ENCODE assay signal across 8 mouse cellular contexts in the genomic region with DNA sequence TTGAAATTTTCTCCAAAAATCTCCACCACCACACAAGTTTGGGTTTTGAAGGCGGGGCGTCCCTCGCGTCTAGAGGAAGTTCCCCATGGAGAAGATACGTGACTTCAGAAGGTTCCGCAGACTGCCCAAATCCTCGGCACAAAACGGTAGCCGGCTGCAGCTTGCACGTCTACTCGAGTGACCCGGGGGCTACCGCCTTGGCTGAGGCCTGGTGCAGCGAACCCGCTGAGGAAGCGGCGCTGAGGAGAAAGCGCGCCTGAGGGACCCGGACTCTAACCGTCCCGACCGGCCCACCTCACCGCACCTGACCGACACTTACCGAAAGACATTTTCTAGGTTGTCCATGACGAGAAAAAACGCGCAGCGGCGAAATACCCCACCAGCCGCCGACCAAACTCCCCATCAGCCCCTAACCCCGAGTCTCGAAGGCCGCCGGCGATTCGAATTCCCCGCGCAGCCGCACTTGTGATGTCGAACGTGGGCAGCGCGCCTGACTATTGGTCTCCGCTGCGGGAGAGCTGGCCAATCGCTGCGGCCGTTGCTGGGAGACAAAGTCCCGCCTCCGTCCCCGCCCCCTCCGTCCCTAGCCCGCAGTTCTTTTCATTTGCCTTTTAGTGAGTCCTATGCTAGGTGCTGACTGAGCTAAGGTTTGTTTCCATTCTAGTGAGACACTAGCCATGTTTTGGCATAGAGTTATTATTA. TPM values are rescaled to one million over a fixed set of nuclear protein-coding genes. Genes with fewer than 3 reads are reported as not detected.
DNase-seq lines count a peak whose midpoint lies in the region; ATAC-seq and TF ChIP-seq lines count a peak whose summit lies in the region.

A gene (minus strand): TSS at position 465 of the 702 bp plus-strand sequence.

- under 1% methylated on average over 56 of the region's 56 CpGs for WGBS in forebrain, embryonic 15.5 days
- WGBS in lung, embryonic 14.5 days, result under 1% methylated on average over 56 of the region's 56 CpGs
- WGBS in olfactory bulb, adult 2 months, result under 1% methylated on average over 56 of the region's 56 CpGs
- under 1% methylated on average over 56 of the region's 56 CpGs for WGBS in thymus, adult 2 months

- peak within 1 kb of the TSS; percentile 74 for H3K4me3 ChIP-seq in forebrain, embryonic 15.5 days
- peak within 1 kb of the TSS; percentile 69 for H3K4me3 ChIP-seq in layer of hippocampus, adult 2 months
- peak within 1 kb of the TSS; percentile 78 for H3K4me3 ChIP-seq in lung, embryonic 14.5 days (ENCODE audit: low read depth, low read length)
- H3K4me3 ChIP-seq in olfactory bulb, adult 2 months (ENCODE audit: insufficient read depth, low read depth, low read length), result peak within 1 kb of the TSS; percentile 47
- H3K4me3 ChIP-seq in thymus, adult 2 months (ENCODE audit: control insufficient read depth, insufficient read depth, low read length), result peak within 1 kb of the TSS; percentile 74

- H3K4me1 ChIP-seq in forebrain, embryonic 15.5 days, result peaks cover 20% of the 10 kb centered on the region
- peaks cover 7% of the 10 kb centered on the region for H3K4me1 ChIP-seq in lung, embryonic 14.5 days (ENCODE audit: insufficient read depth)
- H3K4me1 ChIP-seq in olfactory bulb, adult 2 months (ENCODE audit: control insufficient read depth, insufficient read depth, low read length), result peaks cover 4% of the 10 kb centered on the region; the same call in 1 of the 2 replicates
- peaks cover 4% of the 10 kb centered on the region for H3K4me1 ChIP-seq in thymus, adult 2 months (replicated peaks; ENCODE audit: control insufficient read depth, insufficient read depth, low read length)

- H3K4me2 ChIP-seq in forebrain, embryonic 15.5 days (replicated peaks), result peak within 1 kb of the TSS; percentile 84
- H3K4me2 ChIP-seq in lung, embryonic 14.5 days, result peak within 1 kb of the TSS; percentile 75

- peak within 1 kb of the TSS; percentile 41 for H3K27ac ChIP-seq in forebrain, embryonic 15.5 days (replicated peaks)
- H3K27ac ChIP-seq in layer of hippocampus, adult 2 months, result no peak within 1 kb of the TSS
- H3K27ac ChIP-seq in lung, embryonic 14.5 days (ENCODE audit: low read depth), result no peak within 1 kb of the TSS
- no peak within 1 kb of the TSS for H3K27ac ChIP-seq in olfactory bulb, adult 2 months (ENCODE audit: insufficient read depth, low read depth, low read length)
- H3K27ac ChIP-seq in thymus, adult 2 months (ENCODE audit: control insufficient read depth, insufficient read depth, low read length), result no peak within 1 kb of the TSS

- no peak for TF ChIP-seq POLR2A in olfactory bulb, adult 2 months (IDR thresholded peaks at IDR 0.05; ENCODE audit: insufficient read depth, low read depth, low read length)
- TF ChIP-seq POLR2A in thymus, adult 2 months (IDR thresholded peaks at IDR 0.05; ENCODE audit: control insufficient read depth, extremely low read depth, insufficient read depth, low read length, poor library complexity), result no peak

- peak; percentile 31 for TF ChIP-seq CTCF in layer of hippocampus, adult 2 months (conservative IDR thresholded peaks at IDR 0.05)
- no peak for TF ChIP-seq CTCF in lung, embryonic 14.5 days (IDR thresholded peaks at IDR 0.05; ENCODE audit: low read depth)
- no peak for TF ChIP-seq CTCF in olfactory bulb, adult 2 months (IDR thresholded peaks at IDR 0.05; ENCODE audit: insufficient read depth, low read depth, low read length)
- 0 out of 2 replicates have a peak, but pooled peaks have one; percentile 29 for TF ChIP-seq CTCF in thymus, adult 2 months (IDR thresholded peaks at IDR 0.05; ENCODE audit: borderline replicate concordance, control insufficient read depth, extremely low read depth, insufficient read depth, low read length, poor library complexity)

- intact Hi-C loops in heart, postnatal 36 days (cut with DNase I), result no loop called here

- DNase-seq in ES-CJ7 (ENCODE audit: low read depth, low spot score), result peak; percentile 94
- DNase-seq in cerebellum, adult 11 months, result peak; percentile 90
- peak; percentile 89 to 94 for DNase-seq in heart, postnatal 36 days
- peak; percentile 91 to 93 for DNase-seq in layer of hippocampus, adult 2 months (ENCODE audit: low spot score in 2 of 2)
- DNase-seq in lung, embryonic 14.5 days, result peak; percentile 98
- DNase-seq in thymus, adult 2 months, result peak; percentile 92

- H3K9ac ChIP-seq in forebrain, embryonic 15.5 days (replicated peaks), result peak within 1 kb of the TSS; percentile 51
- H3K9ac ChIP-seq in lung, embryonic 14.5 days, result peak within 1 kb of the TSS; percentile 68

- H3K9me3 ChIP-seq in forebrain, embryonic 15.5 days, result no peaks in the 10 kb centered on the region
- H3K9me3 ChIP-seq in lung, embryonic 14.5 days (ENCODE audit: low read depth, low read length), result no peaks in the 10 kb centered on the region

- H3K36me3 ChIP-seq in forebrain, embryonic 15.5 days, result 0 out of 2 replicates have a peak, but pooled peaks cover 4% of the 10 kb centered on the region
- H3K36me3 ChIP-seq in lung, embryonic 14.5 days (ENCODE audit: insufficient read depth), result peaks cover 14% of the 10 kb centered on the region
- no peaks in the 10 kb centered on the region; the same call in none of the 2 replicates for H3K36me3 ChIP-seq in thymus, adult 2 months (ENCODE audit: control insufficient read depth, insufficient read depth, low read length)

- no peaks in the 10 kb centered on the region for H3K27me3 ChIP-seq in forebrain, embryonic 15.5 days
- H3K27me3 ChIP-seq in lung, embryonic 14.5 days (ENCODE audit: insufficient read depth, low read length), result no peaks in the 10 kb centered on the region
- no peaks in the 10 kb centered on the region; the same call in 1 of the 2 replicates for H3K27me3 ChIP-seq in thymus, adult 2 months (ENCODE audit: control insufficient read depth, insufficient read depth, low read length)

- peak; percentile 100 for ATAC-seq in forebrain, embryonic 15.5 days (replicated peaks)
- peak; percentile 97 for ATAC-seq in lung, embryonic 14.5 days (ENCODE audit: insufficient read depth)

RNA-seq across cellular contexts. Expression of the gene that starts here (rescaled TPM):
- polyA plus RNA-seq in forebrain, embryonic 15.5 days (2015; fragmentation: Nextera tagmentation; extraction: Ambion mirVana), result 23.6 and 27.3 TPM in 2 replicates
- total RNA-seq in heart, postnatal 36 days (2021), result under 1 TPM; 0.30 to 0.50 TPM
- under 1 TPM; 0.25 to 0.77 TPM for total RNA-seq in layer of hippocampus, adult 2 months (2021)
- polyA plus RNA-seq in lung, embryonic 14.5 days (2014; fragmentation: Nextera tagmentation; extraction: Ambion mirVana), result 43.6 and 44.5 TPM in 2 replicates
- not detected in 2 replicates for polyA plus RNA-seq in olfactory bulb, adult 2 months (2012; ENCODE audit: insufficient read depth, insufficient read length, low replicate concordance, missing spikeins)
- 9.9 and 10.6 TPM in 2 replicates for polyA plus RNA-seq in thymus, adult 2 months (2012; rRNA removed)

Comparison
In these comparisons a context has a peak if more than half of its experiments do, and no peak if none do; other contexts are left out.
1. Peak in DNase-seq in heart, postnatal 36 days; RNA of the gene not detected or under 1 TPM.
2. Peak in DNase-seq and H3K4me3 ChIP-seq in layer of hippocampus, adult 2 months; RNA of the gene not detected or under 1 TPM.
3. CTCF ChIP-seq: peak in layer of hippocampus, adult 2 months (single experiment) and thymus, adult 2 months (single experiment); none in lung, embryonic 14.5 days (single experiment) and olfactory bulb, adult 2 months (single experiment).
4. Peak in every context shown above with its lines, with median percentiles within 50 percentile points of each other: DNase-seq and H3K4me3 ChIP-seq.